Mouse (Mus musculus) lung, postnatal 0 days (tissue): ENCODE measurements around the gene Olfr1373. TPM values are rescaled to one million over a fixed set of nuclear protein-coding genes. Genes with fewer than 3 reads are reported as not detected.

ENCODE experiments used
- ATAC-seq: fragments of 200-750 bp; cut with Nextera tagmentation; 2 replicates; pipeline ENCODE4 v1.8.0; 2017; ENCODE audit warnings: moderate library complexity
- DNase-seq: peaks from one replicate; pipeline ENCODE4 v3.0.0-alpha.2; 2016; ENCODE audit warnings: low spot score
- H3K27ac ChIP-seq: fragments of 300-500 bp; sonication (generic); 2 replicates; pipeline ENCODE4 v1.5.1; 2014; ENCODE audit warnings: antibody characterized with exemption, mild to moderate bottlenecking, low read length, mixed read lengths
- H3K27me3 ChIP-seq: fragments of 300-500 bp; sonication (generic); replicated peaks from 2 replicates; pipeline ENCODE4 v1.6.1; 2014; ENCODE audit warnings: low read length, mixed read lengths; ENCODE audit not compliant: insufficient read depth
- H3K36me3 ChIP-seq: fragments of 300-500 bp; sonication (generic); 2 replicates; pipeline ENCODE4 v1.6.1; 2014; ENCODE audit warnings: low read length, mixed read lengths; ENCODE audit not compliant: insufficient read depth
- H3K4me1 ChIP-seq: fragments of 300-500 bp; sonication (generic); 2 replicates; pipeline ENCODE4 v1.6.1; 2014; ENCODE audit warnings: antibody characterized with exemption, low read depth, low read length, mixed read lengths; ENCODE audit not compliant: insufficient read depth
- H3K4me2 ChIP-seq: fragments of 300-500 bp; sonication (generic); replicated peaks from 2 replicates; pipeline ENCODE4 v1.6.1; 2014; ENCODE audit warnings: low read depth, mild to moderate bottlenecking, low read length, moderate library complexity, mixed read lengths
- H3K4me3 ChIP-seq: fragments of 300-500 bp; sonication (generic); 2 replicates; pipeline ENCODE4 v1.5.1; 2014; ENCODE audit warnings: low read depth, low read length
- H3K9ac ChIP-seq: fragments of 300-500 bp; sonication (generic); replicated peaks from 2 replicates; pipeline ENCODE4 v1.6.1; 2014; ENCODE audit warnings: low read depth, mild to moderate bottlenecking
- H3K9me3 ChIP-seq: fragments of 300-500 bp; sonication (generic); 2 replicates; pipeline ENCODE4 v1.6.1; 2016; ENCODE audit warnings: low read length, mixed read lengths
- CTCF ChIP-seq: IDR thresholded peaks from 2 replicates; pipeline ENCODE4 v1.5.1; 2016; ENCODE audit warnings: antibody characterized with exemption, mild to moderate bottlenecking
- EP300 ChIP-seq: IDR thresholded peaks from 2 replicates; pipeline ENCODE4 v1.6.1; 2016; ENCODE audit warnings: antibody characterized with exemption, mild to moderate bottlenecking, control low read depth
- whole genome bisulfite sequencing: fragments of 180-500 bp; shearing (Covaris S2); extraction: QIAGEN DNeasy Blood & Tissue Kit; methylation state at CpG from one replicate; pipeline ENCODE4 v1.1.7; 2014; 5-methylcytosine and 5-hydroxymethylcytosine counted together
- polyA plus RNA-seq: library from polyadenylated mRNA; unstranded; fragments of >200 nt; fragmentation: Nextera tagmentation; extraction: Ambion mirVana; gene quantifications from 2 replicates; pipeline ENCODE4 v1.2.1, GENCODE M21; 2015

Gene Olfr1373
- polyA plus RNA-seq, 1 experiment from 2014 or later = not detected

DNA sequence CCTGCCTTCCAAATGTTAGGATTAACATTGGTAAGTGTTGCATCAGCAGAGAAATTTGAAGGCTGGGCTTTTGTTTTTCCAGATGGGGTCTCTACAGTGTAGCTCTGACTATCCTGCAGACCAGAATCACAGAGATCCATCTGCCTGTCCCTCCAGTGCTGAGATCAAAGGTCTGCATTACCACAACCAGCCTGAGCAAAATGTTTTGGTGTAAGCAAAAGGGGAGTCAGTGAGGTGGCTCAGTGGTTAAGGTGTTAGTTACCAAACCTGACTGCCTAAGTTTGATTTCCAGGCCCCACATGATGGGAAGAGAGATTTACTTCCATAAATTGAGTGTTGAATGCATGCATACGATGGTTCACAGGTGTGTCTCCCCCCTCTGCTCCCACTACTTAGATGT, 35.9 kb downstream of the Olfr1373 start:
- no peaks in the 10 kb centered on the region for H3K36me3 ChIP-seq
- H3K4me2 ChIP-seq = no peak overlapping the region
- DNase-seq (no peak), ATAC-seq (no peak)
- no peak overlapping the region for H3K9ac ChIP-seq
- no peaks in the 10 kb centered on the region for H3K4me1 ChIP-seq
- H3K27me3 ChIP-seq = no peaks in the 10 kb centered on the region
- H3K4me3 ChIP-seq = no peak overlapping the region
- H3K9me3 ChIP-seq = no peaks in the 10 kb centered on the region
- TF ChIP-seq EP300 (no peak), CTCF (no peak)
- H3K27ac ChIP-seq = no peak overlapping the region
- WGBS = 83% methylated on average over 1 of the region's 1 CpGs

DNA sequence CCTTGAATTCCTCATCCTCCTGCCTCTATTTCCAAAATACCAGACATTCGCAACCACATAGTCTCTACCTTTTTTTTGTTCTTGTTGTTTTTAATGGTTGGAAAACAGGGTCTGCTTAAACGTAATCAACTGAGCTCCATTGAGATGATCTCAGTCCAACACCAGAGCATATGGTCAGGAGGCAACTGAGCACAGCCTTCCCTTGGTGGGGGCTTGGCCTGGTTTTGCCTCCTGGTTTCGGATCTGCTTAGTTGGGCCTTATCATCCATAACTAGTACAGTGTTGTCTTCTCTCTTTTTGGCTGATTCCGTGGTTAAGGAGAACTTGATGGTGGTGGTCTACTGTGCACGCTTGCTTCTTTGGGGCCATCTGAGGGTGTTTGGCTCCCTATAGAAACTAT, 36.5 kb downstream of the Olfr1373 start:
- Histone ChIP-seq H3K9me3 (no peaks in the 10 kb centered on the region), H3K27me3 (no peaks in the 10 kb centered on the region), H3K4me1 (no peaks in the 10 kb centered on the region), H3K9ac (no peak overlapping the region), H3K4me3 (no peak overlapping the region), H3K4me2 (no peak overlapping the region), H3K27ac (no peak overlapping the region), H3K36me3 (no peaks in the 10 kb centered on the region)
- no peak for ATAC-seq
- DNase-seq = no peak
- 85% methylated on average over 5 of the region's 5 CpGs for WGBS
- TF ChIP-seq EP300 = no peak
- TF ChIP-seq CTCF = no peak

DNA sequence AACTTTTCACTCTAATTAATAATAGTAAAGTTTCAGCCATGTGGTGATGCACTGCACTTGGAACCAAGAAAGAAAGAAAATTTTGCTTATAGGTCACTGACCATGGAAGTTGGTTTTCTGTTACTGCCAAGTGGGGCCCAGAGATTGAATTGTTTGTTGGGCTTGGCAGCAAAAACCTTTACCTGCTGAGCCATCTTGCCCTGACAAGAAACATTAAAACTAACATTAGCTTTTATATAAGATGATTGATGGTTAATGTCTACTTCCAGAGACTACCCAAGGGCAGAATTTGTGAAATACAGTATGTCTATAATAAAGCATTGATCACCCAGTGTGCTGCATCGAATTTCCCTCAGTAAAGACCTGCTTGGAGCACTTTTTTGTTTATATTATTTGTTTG, 38.9 kb downstream of the Olfr1373 start:
- TF ChIP-seq CTCF (no peak), EP300 (no peak)
- Histone ChIP-seq H3K9me3 (no peaks in the 10 kb centered on the region), H3K4me2 (no peak overlapping the region), H3K4me3 (no peak overlapping the region), H3K9ac (no peak overlapping the region), H3K27me3 (no peaks in the 10 kb centered on the region), H3K27ac (no peak overlapping the region), H3K36me3 (no peaks in the 10 kb centered on the region), H3K4me1 (peaks cover 5% of the 10 kb centered on the region; the same call in 1 of the 2 replicates)
- ATAC-seq (no peak), DNase-seq (no peak)
- 79% methylated on average over 1 of the region's 1 CpGs for WGBS

DNA sequence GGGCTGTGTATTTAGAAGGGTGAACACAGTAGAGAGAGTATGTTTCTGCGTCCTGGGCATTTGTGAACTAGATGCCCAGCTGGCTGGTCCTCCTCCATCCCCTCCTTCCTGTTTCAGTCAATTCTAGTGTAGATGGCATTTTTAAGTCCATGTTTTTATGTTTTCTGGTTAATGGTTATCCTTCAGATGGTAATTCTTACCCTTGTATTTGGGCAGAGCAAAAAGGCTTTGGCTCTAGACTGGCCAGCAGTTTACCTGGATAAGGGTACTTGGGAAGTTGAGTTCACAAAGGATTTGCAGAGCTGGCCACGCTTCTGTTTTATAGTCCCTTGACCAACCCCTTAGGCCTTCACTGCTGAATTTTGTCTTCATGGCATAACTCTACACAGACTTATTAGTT, 39.3 kb downstream of the Olfr1373 start:
- H3K36me3 ChIP-seq = no peaks in the 10 kb centered on the region
- H3K4me1 ChIP-seq = peaks cover 5% of the 10 kb centered on the region; the same call in 1 of the 2 replicates
- no peak overlapping the region for H3K4me3 ChIP-seq
- 72% methylated on average over 2 of the region's 2 CpGs for WGBS
- no peaks in the 10 kb centered on the region for H3K27me3 ChIP-seq
- no peak overlapping the region for H3K4me2 ChIP-seq
- no peak overlapping the region for H3K27ac ChIP-seq
- TF ChIP-seq EP300 (no peak), CTCF (no peak)
- ATAC-seq = no peak
- DNase-seq = no peak
- no peak overlapping the region for H3K9ac ChIP-seq
- H3K9me3 ChIP-seq = no peaks in the 10 kb centered on the region

DNA sequence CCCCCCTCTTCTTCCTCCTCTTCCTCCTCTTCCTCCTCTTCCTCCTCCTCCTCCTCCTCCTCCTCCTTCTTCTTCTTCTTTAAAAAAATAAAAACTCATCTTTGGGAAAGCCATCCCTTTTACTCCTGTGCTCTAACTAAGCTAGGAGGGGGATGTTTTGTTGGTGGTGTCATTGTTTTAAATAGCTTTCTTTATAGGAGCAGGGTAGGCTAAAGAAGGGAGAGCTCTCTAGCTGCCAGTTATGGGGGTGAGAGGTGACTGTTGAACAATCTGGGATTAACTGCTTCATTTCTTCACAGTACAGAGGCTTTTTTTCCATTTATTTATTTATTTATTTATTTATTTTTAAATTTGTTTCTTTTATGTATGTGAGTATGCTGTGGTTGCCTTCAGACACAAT, 39.8 kb downstream of the Olfr1373 start:
- Histone ChIP-seq H3K9ac (no peak overlapping the region), H3K4me2 (no peak overlapping the region), H3K4me1 (peaks cover 5% of the 10 kb centered on the region; the same call in 1 of the 2 replicates), H3K4me3 (no peak overlapping the region), H3K9me3 (no peaks in the 10 kb centered on the region), H3K36me3 (no peaks in the 10 kb centered on the region), H3K27ac (no peak overlapping the region), H3K27me3 (no peaks in the 10 kb centered on the region)
- no peak for TF ChIP-seq EP300
- DNase-seq (peak; percentile 37), ATAC-seq (peak; percentile 32; the same call in 1 of the 2 replicates)

DNA sequence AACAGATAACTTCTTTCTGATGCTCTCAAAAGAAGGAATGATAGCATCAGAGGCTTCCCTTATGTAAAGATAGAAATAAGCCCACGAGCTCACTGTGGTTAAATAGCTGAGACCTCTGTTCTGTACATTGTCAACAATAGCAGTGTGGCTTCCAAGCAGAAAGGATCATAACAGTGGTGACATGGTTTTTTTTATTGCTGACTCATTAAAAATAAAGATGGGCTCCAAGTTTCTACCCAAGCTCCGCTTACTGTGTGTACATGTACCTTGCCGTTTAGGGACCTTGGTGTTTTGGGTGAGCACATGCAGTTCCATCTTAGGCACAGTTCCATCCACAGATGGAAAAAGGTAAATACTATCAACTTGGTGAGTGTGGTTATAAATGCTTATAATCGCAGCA, 42.4 kb downstream of the Olfr1373 start:
- TF ChIP-seq EP300 (no peak), CTCF (no peak)
- 66% methylated on average over 4 of the region's 4 CpGs for WGBS
- Histone ChIP-seq H3K9me3 (no peaks in the 10 kb centered on the region), H3K4me3 (no peak overlapping the region), H3K27me3 (no peaks in the 10 kb centered on the region), H3K27ac (no peak overlapping the region), H3K4me1 (peaks cover 8% of the 10 kb centered on the region; the same call in 1 of the 2 replicates), H3K4me2 (peak overlapping the region; percentile 14; the same call in 1 of the 2 replicates), H3K36me3 (no peaks in the 10 kb centered on the region), H3K9ac (no peak overlapping the region)
- ATAC-seq (no peak), DNase-seq (no peak)

DNA sequence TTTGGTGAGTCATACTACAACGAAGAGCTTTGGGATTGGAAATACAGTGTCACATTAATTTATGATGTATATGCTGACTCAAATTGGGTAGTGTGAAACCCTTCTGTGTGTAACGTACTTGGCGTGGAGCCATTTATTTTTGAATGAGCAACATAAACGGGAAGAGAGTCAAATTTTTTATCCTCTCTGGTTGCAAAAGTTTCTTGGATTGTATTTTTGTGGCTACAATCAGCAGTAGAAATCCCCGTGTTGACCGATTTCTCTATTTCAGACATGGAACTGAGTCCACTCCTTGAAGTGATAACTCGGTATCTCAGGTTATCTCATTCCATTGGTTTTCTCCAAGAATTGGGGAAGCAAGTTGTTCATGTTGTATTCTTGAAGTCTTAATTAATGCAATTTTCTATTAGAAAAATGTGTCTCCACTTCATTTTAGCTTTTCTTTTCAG, 45.5 kb downstream of the Olfr1373 start:
- H3K4me2 ChIP-seq = peak overlapping the region; percentile 61
- H3K4me1 ChIP-seq = peaks cover 11% of the 10 kb centered on the region; the same call in 1 of the 2 replicates
- WGBS = under 1% methylated on average over 7 of the region's 7 CpGs
- ATAC-seq (no peak), DNase-seq (peak; percentile 88)
- H3K4me3 ChIP-seq = peak overlapping the region; percentile 98
- peak overlapping the region; percentile 100 for H3K27ac ChIP-seq
- TF ChIP-seq EP300 (no peak), CTCF (no peak)
- H3K9me3 ChIP-seq = no peaks in the 10 kb centered on the region
- H3K9ac ChIP-seq = peak overlapping the region; percentile 100; the same call in 1 of the 2 replicates
- H3K36me3 ChIP-seq = no peaks in the 10 kb centered on the region
- no peaks in the 10 kb centered on the region for H3K27me3 ChIP-seq
